Mouse (Mus musculus) adrenal gland, postnatal 14 days (tissue): ENCODE measurements around the gene Agap1. TPM values are rescaled to one million over a fixed set of nuclear protein-coding genes. Genes with fewer than 3 reads are reported as not detected.

Experiments
- DNase-seq: peaks from one replicate; pipeline ENCODE4 v3.0.0; 2021; ENCODE audit warnings: mixed read lengths
- total RNA-seq: library from RNA; stranded (reverse); gene quantifications from 2 replicates; pipeline ENCODE4 v1.2.3, GENCODE M21; 2021

The Agap1 gene
- total RNA-seq, 1 experiment from 2014 or later: 56.2 TPM

DNA sequence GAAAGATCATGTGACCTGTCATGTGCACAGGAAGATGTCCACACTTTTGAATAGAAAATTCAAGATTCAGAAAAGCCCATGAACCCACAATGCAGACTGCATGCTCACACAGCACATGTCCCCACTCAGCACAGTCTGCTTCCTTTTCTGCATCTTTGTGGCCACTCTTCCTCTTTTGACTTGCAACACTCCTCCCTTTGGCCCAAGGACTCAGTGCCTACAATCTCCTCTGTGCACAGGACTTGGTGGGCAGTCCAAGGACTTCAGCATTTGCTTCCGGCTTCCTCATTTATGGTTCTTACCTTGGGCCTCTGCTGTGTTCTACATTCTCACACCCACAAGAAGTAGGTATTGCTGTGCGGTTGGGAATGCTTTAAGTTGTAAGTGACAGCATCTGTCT, 447.6 kb downstream of the Agap1 start:
- DNase-seq: no peak

- no peak for DNase-seq
Observed at GRCm38 (mm10) chr1:89902641-89903040, 448.0 kb downstream of the Agap1 start.

- no peak for DNase-seq
Observed at GRCm38 (mm10) chr1:89909796-89910195, 455.2 kb downstream of the Agap1 start.

DNA sequence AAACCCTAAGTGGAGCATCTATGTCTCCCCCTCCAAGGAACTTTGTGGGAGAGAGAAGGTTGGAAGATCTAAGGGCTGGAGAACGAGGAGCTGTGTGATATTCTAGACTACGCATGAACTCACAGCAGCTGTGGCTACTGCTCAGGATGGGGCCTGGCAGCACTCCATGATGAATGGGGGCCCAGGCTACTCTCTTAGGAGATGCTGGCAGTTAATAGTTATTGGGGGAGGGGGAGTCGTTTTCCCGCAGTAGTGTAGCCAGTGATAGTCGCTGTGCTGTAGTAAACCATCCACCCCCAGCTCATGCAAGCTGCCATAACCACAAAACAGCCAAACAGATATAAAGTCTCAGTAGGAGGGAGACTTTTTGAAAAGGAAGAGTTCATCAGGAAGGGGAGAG, 457.8 kb downstream of the Agap1 start:
- DNase-seq: no peak

DNA sequence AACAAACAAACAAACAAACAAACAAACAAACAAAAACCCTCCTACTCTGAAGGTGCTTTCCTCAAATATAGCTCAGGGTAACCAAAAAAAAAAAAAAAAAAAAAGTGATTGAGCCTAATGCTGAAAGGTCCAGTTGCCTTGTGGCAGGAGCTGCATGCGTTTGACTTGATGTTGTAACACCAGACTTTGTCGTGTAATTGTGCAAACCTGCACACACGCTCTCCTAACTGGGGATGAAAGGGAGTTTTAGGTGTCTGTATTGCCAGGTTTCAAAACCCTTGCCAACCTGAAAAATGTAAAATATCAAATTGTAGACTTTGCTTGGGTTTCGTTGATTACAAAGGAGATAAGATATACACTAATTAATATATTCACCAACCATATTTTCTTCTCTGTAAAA, 459.0 kb downstream of the Agap1 start:
- no peak for DNase-seq

DNA sequence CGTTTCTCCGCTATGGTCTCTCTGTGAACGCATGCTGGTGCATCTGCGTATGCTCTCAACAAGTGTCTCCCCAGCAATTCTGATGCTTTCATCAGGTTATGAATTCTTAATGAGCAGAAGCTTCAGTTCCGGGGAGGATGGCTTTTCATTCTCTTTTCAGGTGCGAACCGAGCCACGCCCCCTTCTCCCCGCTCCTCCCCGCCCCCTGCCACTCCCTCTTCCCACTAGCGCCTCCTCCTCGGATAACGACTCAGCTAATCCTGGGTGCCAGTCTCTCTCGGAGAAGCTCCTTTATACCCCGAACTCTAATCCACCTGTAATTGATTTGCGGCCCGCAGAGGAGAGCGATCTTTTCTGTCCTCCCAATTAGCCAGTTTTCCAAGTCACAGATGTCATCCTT, 463.5 kb downstream of the Agap1 start:
- no peak for DNase-seq

- DNase-seq: no peak
Observed at GRCm38 (mm10) chr1:89919206-89919605, 464.6 kb downstream of the Agap1 start.

DNA sequence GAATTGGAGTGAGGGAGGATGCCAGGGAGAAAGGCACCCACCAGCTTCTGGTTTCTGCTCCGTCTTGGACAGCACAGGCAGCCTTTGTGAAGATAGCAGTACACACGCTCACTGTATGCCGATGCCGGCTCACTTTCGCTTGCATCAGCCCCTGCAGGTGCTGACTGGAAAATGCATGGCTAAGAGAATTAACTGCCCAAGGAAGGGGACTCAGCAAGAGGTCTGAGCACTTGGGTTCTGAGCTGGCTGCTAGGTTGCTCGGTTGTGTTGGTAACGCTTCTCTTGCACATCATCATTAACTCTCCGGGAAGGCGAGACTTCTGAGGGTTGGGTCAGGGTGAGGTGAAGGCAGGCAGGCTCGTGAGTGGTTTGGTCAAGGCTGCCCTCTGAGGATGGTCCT, 467.2 kb downstream of the Agap1 start:
- no peak for DNase-seq

GRCm38 (mm10) chr1:89922282-89922681, 467.7 kb downstream of the Agap1 start:
- DNase-seq: no peak

GRCm38 (mm10) chr1:89922883-89923641, 468.5 kb downstream of the Agap1 start:
- DNase-seq: no peak

DNA sequence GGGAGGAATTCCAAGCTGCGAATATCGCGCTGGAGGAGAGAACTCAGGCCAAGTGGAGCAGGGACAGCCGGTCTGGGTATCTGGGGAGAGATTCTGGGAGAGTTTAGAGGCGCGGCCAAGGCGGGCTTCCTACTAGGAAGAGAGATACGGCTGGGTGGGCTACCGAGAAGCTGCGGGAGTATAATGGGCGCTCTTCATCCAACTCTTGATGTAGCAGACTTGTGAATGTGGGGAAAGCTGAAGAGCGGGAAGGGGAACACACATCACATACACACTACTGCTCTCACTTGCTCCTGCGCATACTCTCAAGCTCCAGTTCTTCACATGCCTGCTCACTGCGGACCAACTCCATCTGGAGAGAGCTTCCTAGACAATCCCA, 469.0 kb downstream of the Agap1 start:
- no peak for DNase-seq

DNA sequence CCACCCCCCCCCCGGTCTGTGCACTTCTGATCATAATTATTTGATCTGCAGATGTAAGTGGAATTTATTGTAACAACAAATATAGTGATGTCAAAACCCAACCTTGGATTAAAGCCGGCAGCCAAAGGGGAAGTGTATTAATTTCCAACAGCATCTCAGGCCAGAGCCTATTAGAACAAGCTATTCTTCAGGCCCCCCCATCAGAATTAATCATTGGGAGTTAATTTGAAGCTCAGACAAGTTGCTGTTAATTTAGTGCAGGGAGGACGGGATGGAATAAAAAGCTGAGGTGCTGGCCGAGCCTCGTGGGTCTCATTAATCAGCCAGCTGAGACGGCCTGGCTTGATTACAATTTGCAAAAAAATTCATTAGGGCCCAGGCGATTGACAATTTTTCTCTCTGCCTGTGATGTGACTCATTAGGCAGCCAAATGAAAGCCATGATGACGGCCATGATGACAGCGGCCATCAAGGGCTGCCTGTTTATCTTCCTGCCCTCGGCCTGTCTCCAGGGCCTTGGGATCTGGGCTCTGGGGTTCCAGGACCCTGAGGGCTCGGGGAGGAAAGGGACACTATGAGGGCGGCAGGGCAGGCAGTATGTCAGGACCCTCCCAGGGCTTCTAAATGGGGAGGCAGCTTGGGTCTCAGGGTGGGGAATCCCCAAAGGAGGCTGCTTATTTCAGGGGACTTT, 471.0 kb downstream of the Agap1 start:
- DNase-seq: no peak

GRCm38 (mm10) chr1:89926583-89927060, 472.0 kb downstream of the Agap1 start:
- no peak for DNase-seq

- peak; percentile 21 for DNase-seq
Observed at GRCm38 (mm10) chr1:89927061-89927661, 472.6 kb downstream of the Agap1 start.

- no peak for DNase-seq
Observed at GRCm38 (mm10) chr1:89928676-89929075, 474.1 kb downstream of the Agap1 start.

GRCm38 (mm10) chr1:89929181-89929580, 474.6 kb downstream of the Agap1 start:
- DNase-seq: no peak

DNA sequence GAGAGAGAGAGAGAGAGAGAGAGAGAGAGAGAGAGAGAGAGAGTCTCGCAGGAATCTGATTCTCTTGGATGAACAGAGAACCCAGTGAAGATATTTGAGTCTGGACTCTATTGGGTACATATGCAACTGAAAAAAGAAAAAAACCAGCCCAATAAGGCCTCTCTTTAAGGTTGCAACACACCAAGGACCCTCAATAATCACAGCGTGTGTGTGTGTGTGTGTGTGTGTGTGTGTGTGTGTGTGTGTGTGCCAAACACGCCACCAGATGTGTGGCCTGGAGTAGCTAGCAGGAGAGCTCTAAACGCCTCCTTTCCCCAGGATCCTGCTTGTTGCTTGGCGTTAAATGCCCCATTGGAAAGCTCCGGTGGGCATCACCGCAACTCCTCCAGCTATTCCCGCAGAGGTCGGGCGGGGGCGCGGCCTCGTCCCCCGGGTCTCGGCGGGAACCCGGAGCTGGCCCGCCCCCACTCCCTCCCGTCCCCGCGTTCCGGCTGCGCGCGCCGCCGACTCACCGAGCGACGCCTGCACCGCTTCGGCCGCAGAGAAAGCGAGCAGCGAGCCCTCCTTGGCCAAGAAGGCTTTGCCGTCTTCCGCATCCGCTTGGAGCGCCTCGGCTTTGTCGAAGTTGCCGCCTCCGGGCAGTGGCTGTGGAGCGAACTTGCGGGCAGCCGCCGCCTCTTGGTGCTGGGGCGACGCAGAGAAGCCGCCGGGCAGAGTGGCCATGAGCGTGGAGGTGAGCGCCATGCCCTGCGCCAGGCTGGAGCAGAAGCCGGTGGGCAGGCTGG, 475.3 kb downstream of the Agap1 start:
- DNase-seq: peak; percentile 28

GRCm38 (mm10) chr1:89930551-89930950, 475.9 kb downstream of the Agap1 start:
- no peak for DNase-seq

GRCm38 (mm10) chr1:89931120-89931519, 476.5 kb downstream of the Agap1 start, which contains the start of gene Gbx2:
Gene Gbx2, minus strand, starts transcription at chr1:89931179.
- peak; percentile 79 for DNase-seq

- DNase-seq: no peak
Observed at GRCm38 (mm10) chr1:89932021-89932423, 477.4 kb downstream of the Agap1 start.

DNA sequence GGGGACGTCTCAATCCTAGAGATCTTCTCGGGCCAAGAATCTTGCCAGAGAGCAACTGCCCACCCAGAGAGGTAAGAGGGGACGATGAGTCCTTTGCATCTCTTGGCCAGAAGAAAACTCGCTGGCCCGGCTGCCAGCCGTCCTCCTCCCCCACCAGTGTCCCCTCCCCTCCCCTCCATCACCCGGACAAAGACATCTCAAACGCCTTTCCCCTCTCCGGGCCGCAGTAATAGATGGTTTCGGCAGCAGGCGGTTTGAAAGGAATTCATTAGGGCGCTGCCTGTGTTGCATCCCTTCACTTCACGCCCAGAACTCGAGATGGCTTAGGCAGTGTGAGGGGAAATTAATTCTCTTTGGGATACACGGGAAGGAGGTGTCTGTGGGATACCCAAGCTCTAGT, 478.0 kb downstream of the Agap1 start:
- no peak for DNase-seq

GRCm38 (mm10) chr1:89933028-89933427, 478.4 kb downstream of the Agap1 start:
- no peak for DNase-seq
